Mouse (Mus musculus): ENCODE measurements around the gene Cadps2. TPM values are rescaled to one million over a fixed set of nuclear protein-coding genes. Genes with fewer than 3 reads are reported as not detected.

The Cadps2 gene
- total and polyA plus RNA-seq, 3 experiments = 0.87 TPM; not detected in 2

DNA sequence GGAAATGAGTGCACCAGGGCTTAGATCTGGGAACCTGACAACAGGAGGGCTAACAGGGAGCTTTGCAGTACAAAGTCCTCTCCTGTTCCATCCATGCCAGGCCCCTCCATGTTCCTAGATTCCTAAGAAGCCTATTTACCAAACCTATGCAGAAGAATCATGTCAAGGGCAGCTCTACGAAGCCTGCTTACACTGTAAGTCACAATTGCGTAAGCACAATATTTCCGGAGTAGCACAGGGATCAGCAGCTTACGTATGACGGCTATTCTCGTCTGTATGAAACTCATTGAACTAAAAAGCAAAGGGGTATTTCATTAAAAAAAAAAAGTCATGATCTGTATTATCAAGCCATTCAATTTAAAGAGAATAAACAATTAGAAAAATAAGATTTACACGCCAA is 462.9 kb downstream of the Cadps2 start:
- TF ChIP-seq CTCF (IDR thresholded peaks at IDR 0.05; ENCODE audit: low read depth, low read length) (no peak), GATA2 (IDR thresholded peaks at IDR 0.05; ENCODE audit: borderline replicate concordance, low read depth, low read length) (no peak), POLR2AphosphoS5 (IDR thresholded peaks at IDR 0.05; ENCODE audit: insufficient replicate concordance, low read depth, low read length) (no peak), TAL1 (conservative IDR thresholded peaks at IDR 0.05; ENCODE audit: low read depth, low read length) (no peak), GATA1 (IDR thresholded peaks at IDR 0.05; ENCODE audit: borderline replicate concordance, low read length) (no peak)
- Histone ChIP-seq H3K4me1 (ENCODE audit: insufficient read depth, low read depth, low read length) (no peaks in the 10 kb centered on the region), H3K27me3 (ENCODE audit: insufficient read depth, low read length) (no peaks in the 10 kb centered on the region), H3K4me3 (ENCODE audit: low read depth, low read length) (no peak overlapping the region), H3K36me3 (replicated peaks) (no peaks in the 10 kb centered on the region), H3K9me3 (replicated peaks) (no peaks in the 10 kb centered on the region)
- no peak for DNase-seq (ENCODE audit: low spot score)
- ATAC-seq (ENCODE audit: extremely low read depth, insufficient number of reproducible peaks, low FRiP score, poor library complexity, severe bottlenecking) = no peak

DNA sequence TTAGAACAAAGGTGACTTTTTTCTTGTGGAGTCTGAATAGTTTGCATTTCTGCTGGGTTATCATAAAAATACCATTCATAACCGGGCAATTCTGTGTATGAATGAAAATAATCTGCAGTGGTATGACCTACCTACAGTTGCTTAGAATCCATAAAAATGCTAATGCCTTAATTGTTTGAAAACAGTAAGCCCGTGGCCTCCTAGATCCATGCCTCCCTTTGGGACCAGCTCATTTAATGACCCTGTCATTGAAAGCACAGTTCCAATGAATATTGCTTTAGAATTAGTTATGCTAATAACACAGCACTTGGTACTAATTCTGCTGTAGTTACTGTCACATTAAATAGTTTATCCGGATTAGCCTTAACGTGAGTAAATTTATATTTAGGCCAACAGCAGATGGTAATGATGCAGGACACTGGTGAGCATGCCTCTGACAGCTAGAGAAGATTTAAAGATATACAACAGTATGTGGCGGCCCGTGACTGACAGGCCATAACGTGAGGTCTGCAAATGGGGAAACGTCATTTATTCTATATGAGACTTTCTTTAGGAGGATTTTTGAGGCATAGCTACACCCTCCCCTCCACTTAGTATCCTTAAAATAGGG is 477.3 kb downstream of the Cadps2 start:
- no peak for ATAC-seq (ENCODE audit: extremely low read depth, insufficient number of reproducible peaks, low FRiP score, poor library complexity, severe bottlenecking)
- no peak for TF ChIP-seq TAL1 (conservative IDR thresholded peaks at IDR 0.05; ENCODE audit: low read depth, low read length)
- no peak for TF ChIP-seq CTCF (IDR thresholded peaks at IDR 0.05; ENCODE audit: low read depth, low read length)
- TF ChIP-seq POLR2AphosphoS5 (IDR thresholded peaks at IDR 0.05; ENCODE audit: insufficient replicate concordance, low read depth, low read length) = no peak
- TF ChIP-seq GATA2 (IDR thresholded peaks at IDR 0.05; ENCODE audit: borderline replicate concordance, low read depth, low read length) = no peak
- no peak for TF ChIP-seq GATA1 (IDR thresholded peaks at IDR 0.05; ENCODE audit: borderline replicate concordance, low read length)
- H3K36me3 ChIP-seq (replicated peaks) = no peaks in the 10 kb centered on the region
- H3K27me3 ChIP-seq (ENCODE audit: insufficient read depth, low read length) = no peaks in the 10 kb centered on the region
- no peaks in the 10 kb centered on the region for H3K9me3 ChIP-seq (replicated peaks)
- DNase-seq (ENCODE audit: low spot score) = no peak
- H3K4me1 ChIP-seq (ENCODE audit: insufficient read depth, low read depth, low read length) = no peaks in the 10 kb centered on the region
- no peak overlapping the region for H3K4me3 ChIP-seq (ENCODE audit: low read depth, low read length)

DNA sequence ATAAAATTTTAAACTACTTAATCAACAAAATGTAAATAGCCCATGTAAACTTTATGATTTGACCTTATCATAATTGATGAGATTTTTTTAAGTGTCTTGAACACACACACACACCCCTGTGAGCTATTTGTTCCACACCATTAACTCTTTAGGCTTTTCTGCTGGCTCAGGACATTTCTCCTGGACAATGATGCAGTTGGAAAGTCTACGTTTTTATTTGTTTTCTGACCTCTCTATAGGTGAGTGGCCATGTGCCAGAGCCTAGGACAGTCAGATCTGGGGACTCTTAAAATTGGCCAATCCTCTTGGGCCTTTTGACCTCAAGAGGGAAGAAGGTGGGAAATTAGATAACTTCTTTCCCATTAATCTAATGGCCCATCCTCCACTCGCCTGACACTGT is 478.6 kb downstream of the Cadps2 start:
- no peak for DNase-seq (ENCODE audit: low spot score)
- no peaks in the 10 kb centered on the region for H3K36me3 ChIP-seq (replicated peaks)
- no peaks in the 10 kb centered on the region for H3K27me3 ChIP-seq (ENCODE audit: insufficient read depth, low read length)
- H3K9me3 ChIP-seq (replicated peaks) = no peaks in the 10 kb centered on the region
- no peak overlapping the region for H3K4me3 ChIP-seq (ENCODE audit: low read depth, low read length)
- ATAC-seq (ENCODE audit: extremely low read depth, insufficient number of reproducible peaks, low FRiP score, poor library complexity, severe bottlenecking) = no peak
- no peaks in the 10 kb centered on the region for H3K4me1 ChIP-seq (ENCODE audit: insufficient read depth, low read depth, low read length)
- TF ChIP-seq TAL1 (conservative IDR thresholded peaks at IDR 0.05; ENCODE audit: low read depth, low read length) (no peak), GATA1 (IDR thresholded peaks at IDR 0.05; ENCODE audit: borderline replicate concordance, low read length) (no peak), POLR2AphosphoS5 (IDR thresholded peaks at IDR 0.05; ENCODE audit: insufficient replicate concordance, low read depth, low read length) (no peak)

DNA sequence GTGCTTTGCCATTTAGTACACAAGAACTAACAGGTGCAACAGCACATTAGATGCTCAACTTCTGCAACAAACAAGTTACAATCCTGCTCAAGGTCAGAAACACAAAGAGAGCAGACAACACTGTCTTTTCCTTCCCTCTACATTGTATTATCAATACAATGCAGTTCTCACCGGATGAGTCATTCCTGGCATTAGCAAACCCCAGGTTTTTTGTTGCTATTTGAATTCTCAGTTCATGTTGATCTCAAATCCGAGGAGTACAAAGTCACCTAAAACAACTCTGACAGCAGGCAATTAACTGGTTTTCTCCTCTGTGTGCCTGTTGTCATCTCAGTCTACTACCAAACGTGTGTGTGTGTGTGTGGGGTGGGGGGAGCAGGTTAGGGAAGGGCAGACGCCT is 483.1 kb downstream of the Cadps2 start:
- Histone ChIP-seq H3K4me1 (ENCODE audit: insufficient read depth, low read depth, low read length) (no peaks in the 10 kb centered on the region), H3K4me3 (ENCODE audit: low read depth, low read length) (no peak overlapping the region), H3K9me3 (replicated peaks) (no peaks in the 10 kb centered on the region), H3K27me3 (ENCODE audit: insufficient read depth, low read length) (no peaks in the 10 kb centered on the region), H3K36me3 (replicated peaks) (no peaks in the 10 kb centered on the region)
- TF ChIP-seq CTCF (IDR thresholded peaks at IDR 0.05; ENCODE audit: low read depth, low read length) (no peak), TAL1 (conservative IDR thresholded peaks at IDR 0.05; ENCODE audit: low read depth, low read length) (no peak), GATA2 (IDR thresholded peaks at IDR 0.05; ENCODE audit: borderline replicate concordance, low read depth, low read length) (no peak), POLR2AphosphoS5 (IDR thresholded peaks at IDR 0.05; ENCODE audit: insufficient replicate concordance, low read depth, low read length) (no peak), GATA1 (IDR thresholded peaks at IDR 0.05; ENCODE audit: borderline replicate concordance, low read length) (no peak)
- ATAC-seq (ENCODE audit: extremely low read depth, insufficient number of reproducible peaks, low FRiP score, poor library complexity, severe bottlenecking) = no peak
- DNase-seq (ENCODE audit: low spot score) = no peak

- no peak for TF ChIP-seq GATA2 (IDR thresholded peaks at IDR 0.05; ENCODE audit: borderline replicate concordance, low read depth, low read length)
- TF ChIP-seq TAL1 (conservative IDR thresholded peaks at IDR 0.05; ENCODE audit: low read depth, low read length) = no peak
- TF ChIP-seq GATA1 (IDR thresholded peaks at IDR 0.05; ENCODE audit: borderline replicate concordance, low read length) = no peak
- ATAC-seq (ENCODE audit: extremely low read depth, insufficient number of reproducible peaks, low FRiP score, poor library complexity, severe bottlenecking) (no peak), DNase-seq (ENCODE audit: low spot score) (no peak)
- no peaks in the 10 kb centered on the region for H3K36me3 ChIP-seq (replicated peaks)
- H3K27me3 ChIP-seq (ENCODE audit: insufficient read depth, low read length) = no peaks in the 10 kb centered on the region
- no peaks in the 10 kb centered on the region for H3K4me1 ChIP-seq (ENCODE audit: insufficient read depth, low read depth, low read length)
- no peak overlapping the region for H3K4me3 ChIP-seq (ENCODE audit: low read depth, low read length)
- no peaks in the 10 kb centered on the region for H3K9me3 ChIP-seq (replicated peaks)
Measured at GRCm38 (mm10) chr6:23353480-23353879, 485.7 kb downstream of the Cadps2 start.

DNA sequence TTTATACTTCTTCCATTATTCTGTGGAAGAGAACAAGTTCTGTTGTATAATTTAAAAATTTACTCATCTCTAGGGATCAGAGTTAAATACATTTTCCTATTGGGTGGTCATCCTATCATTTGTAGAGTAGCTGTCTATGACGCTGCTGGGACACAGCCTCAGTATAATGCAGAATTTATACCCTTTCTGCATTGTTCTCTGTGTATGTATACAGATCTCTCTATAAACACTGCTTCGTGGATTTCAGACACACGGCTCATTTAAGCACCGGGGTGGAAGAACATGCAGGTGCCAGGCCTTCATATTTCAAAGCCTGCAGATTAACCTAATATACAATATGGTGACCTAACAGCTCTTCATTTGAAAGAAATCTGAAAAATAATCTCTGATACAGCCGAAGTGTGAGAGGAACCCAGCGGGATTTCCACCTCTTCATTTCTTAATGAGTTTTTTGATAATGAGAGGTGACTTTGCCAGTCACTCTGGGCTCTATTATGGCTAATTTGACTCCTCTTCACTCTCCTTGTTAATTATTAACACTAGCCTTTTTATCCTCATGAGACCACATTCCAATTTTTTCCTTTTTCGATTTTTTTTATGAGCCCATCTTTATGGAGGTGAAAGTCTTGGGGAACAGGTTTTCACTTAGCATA is 501.7 kb downstream of the Cadps2 start:
- Histone ChIP-seq H3K4me1 (ENCODE audit: insufficient read depth, low read depth, low read length) (no peaks in the 10 kb centered on the region), H3K4me3 (ENCODE audit: low read depth, low read length) (no peak overlapping the region), H3K9me3 (replicated peaks) (no peaks in the 10 kb centered on the region), H3K36me3 (replicated peaks) (no peaks in the 10 kb centered on the region), H3K27me3 (ENCODE audit: insufficient read depth, low read length) (no peaks in the 10 kb centered on the region)
- no peak for ATAC-seq (ENCODE audit: extremely low read depth, insufficient number of reproducible peaks, low FRiP score, poor library complexity, severe bottlenecking)
- TF ChIP-seq GATA2 (IDR thresholded peaks at IDR 0.05; ENCODE audit: borderline replicate concordance, low read depth, low read length) (no peak), TAL1 (conservative IDR thresholded peaks at IDR 0.05; ENCODE audit: low read depth, low read length) (no peak), GATA1 (IDR thresholded peaks at IDR 0.05; ENCODE audit: borderline replicate concordance, low read length) (no peak), CTCF (IDR thresholded peaks at IDR 0.05; ENCODE audit: low read depth, low read length) (no peak), POLR2AphosphoS5 (IDR thresholded peaks at IDR 0.05; ENCODE audit: insufficient replicate concordance, low read depth, low read length) (no peak)
- DNase-seq (ENCODE audit: low spot score) = no peak
